Mouse (Mus musculus) 416B (cell line): ENCODE measurements around the gene Btbd11.

Source experiments
- DNase-seq: peaks from one replicate; pipeline ENCODE4 v3.0.0; 2011; ENCODE audit warnings: low read depth

Btbd11 gene

DNA sequence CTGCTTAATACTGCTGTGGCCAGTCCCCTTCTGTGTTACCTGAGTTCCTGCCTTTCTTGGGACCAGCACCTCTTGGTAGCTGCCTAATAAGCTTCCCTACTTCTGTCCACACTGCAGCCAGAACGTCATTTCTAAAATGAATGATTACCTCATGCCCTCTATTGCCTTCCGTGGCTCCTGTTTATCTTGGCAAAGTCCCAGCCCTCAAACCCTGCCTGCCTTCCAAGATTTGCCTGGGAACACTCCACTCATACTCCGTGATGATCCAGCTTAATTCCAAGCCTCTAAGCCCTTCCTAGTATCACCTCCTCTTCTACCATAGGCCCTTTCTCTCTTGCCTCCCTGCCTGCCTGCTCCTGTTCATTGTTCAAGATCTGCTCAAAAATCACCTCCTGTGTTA, 94.5 kb downstream of the Btbd11 start:
- DNase-seq: no peak

GRCm38 (mm10) chr10:85482064-85482473, 95.5 kb downstream of the Btbd11 start:
- DNase-seq: no peak

DNA sequence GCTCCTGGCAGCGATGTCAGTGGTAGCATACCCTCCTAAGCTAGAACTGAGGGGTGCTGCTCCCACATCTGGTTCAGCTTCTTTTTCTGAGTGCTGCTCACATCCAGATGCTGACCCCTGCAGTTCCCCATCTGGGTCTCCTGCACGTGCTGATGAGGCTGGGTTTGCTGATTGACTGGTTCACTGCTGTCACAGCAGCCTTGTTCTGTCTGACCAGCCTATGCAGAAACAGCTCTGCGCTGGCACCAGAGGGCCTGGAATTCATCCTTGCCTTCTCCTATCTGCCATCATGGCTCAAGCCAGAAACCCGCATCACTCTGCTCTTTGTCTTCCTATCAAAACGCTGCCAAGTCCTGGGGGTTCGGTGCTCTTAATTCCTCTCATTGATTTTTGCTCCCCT, 95.9 kb downstream of the Btbd11 start:
- no peak for DNase-seq

GRCm38 (mm10) chr10:85486456-85486855, 99.8 kb downstream of the Btbd11 start:
- no peak for DNase-seq

DNA sequence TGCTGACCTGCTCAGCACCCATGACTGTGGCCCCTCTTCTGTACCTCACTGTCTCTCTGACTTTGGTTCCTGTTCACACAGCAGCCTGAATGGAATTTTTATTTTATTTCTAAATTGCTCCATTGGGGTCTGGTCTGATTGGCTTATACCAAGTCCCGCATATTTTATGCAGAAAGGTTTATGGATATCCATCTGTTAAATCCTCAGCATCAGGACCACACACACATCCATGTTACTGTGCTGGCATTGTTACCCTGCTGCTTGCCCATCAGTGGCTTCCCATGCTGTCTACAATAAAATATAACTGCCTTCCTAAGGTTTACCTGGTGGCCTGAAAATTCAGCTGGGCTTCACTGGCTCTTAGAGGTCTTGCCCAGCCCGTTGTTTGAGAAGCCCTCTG, 106.0 kb downstream of the Btbd11 start:
- no peak for DNase-seq

DNA sequence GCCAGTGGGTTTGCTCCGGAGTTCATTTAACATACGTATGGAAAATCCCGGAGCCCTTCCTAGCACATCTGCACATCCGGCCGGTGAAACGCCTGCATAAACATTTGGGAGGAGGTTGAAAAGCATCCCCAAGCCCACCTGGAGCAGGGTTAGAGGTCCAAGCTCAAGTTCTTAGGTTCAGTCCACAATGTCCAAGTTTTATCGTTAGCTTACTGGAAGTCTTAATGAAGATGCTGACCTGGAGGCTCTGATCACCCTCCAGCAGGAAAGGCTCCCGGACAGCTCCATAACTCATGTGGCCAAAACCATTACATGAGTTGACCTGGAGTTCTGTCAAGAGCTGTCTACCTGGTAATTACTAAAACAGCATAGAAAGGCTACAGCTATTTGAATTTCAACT, 109.7 kb downstream of the Btbd11 start:
- DNase-seq: no peak

DNA sequence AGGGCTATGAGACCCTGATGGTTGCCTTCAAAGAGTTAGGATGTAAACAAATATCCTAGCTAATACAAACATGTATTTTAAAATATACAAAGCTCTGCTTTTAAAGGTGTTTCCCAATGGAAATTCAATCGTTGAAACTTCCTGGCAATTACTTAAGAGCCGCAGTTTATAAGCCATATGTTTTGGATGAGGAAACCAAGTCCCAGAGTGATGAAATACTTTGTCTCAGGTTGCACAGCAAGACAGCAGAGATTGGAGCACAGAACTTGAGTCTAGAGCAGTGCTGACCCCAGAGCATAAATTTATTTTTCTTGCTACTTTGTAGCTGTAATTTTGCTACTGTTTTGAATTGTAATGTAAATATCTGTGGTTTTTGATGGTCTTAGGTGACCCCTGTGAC, 110.4 kb downstream of the Btbd11 start:
- no peak for DNase-seq

DNA sequence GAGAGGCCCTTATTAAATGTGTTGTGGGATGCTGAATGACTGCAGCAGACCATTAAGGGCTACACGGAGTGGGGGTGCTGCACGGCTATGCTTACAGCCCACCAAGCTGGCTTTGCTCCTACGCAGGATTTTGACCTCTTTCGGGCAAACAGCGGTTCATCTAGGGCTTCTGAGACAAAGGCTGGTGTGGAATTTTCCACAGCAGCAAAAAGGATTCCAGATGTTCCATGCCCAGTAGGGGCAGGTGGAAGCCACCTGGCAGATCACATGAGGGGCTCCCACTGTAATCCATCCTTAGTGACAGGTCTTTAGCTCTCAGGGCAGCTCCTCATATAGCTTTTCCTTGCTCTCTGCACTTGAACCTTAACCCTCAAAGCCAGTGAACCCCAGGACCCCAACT, 111.3 kb downstream of the Btbd11 start:
- no peak for DNase-seq

- DNase-seq: no peak
Observed at GRCm38 (mm10) chr10:85500573-85501155, 114.0 kb downstream of the Btbd11 start.

DNA sequence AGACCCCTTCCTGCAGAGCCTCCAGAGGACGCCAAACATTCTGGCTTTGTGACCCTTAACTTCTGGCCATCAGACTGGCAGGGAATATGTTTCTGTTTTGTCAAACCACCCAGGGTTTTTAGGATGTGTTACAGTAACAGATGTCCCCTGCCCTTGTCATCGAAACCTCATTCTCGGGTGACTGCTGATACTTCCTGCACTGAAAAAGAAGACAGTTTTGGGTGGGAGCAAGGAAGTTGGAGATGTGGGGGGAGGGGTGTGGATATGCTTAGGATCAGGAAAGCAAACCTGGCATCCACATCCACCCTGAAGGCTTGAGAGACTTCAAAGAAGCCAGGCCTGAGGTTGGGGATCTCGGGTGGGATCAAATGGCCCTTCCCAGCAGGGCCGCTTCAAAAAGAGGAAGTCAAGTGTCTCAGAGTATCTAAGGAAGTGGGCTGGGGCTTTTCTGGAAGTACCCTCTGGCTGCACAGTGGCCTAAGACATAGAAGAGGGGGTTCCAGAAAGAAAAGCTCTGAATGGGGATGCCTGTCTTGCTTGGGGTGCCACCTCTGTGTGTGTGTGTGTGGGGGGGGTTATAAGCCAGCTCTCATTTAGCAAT, 115.5 kb downstream of the Btbd11 start:
- peak; percentile 44 for DNase-seq

DNA sequence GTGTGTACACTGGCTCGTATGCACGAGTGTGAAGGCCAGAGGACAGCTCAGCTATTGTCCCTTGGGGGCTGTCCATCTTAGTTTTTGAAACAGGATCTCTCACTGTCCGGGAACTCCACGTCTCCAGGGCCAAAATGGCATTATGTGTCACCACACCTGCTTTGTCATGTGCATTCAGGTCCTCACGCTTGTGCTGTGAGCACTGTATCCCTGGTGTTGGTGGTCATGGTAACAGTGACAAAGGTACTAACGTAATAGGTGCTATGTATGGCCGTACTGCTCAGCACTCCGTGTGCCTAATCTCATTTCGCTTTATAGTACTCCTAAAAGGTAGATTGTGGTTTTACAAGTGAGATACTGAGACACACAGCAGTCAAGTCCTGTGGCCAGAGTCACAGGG, 116.0 kb downstream of the Btbd11 start:
- DNase-seq: no peak

DNA sequence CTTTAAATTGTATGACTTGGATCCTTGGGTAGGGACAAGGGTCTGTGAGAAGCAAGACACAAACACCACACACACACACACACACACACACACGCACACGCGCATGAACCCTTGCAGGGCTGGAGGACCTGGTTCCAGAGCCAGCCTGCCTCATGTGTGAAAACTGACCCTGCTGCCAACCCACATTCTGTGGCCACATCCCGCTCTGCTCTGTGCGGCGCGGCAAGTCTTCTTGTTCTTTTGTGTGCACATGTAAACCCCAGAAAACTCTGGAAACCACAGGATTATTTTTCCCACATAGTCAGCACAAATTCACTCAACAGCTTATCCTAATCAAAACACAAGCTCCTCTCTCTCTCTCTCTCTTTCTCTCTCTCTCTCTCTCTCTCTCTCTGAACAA, 116.8 kb downstream of the Btbd11 start:
- peak; percentile 7 for DNase-seq

- DNase-seq: no peak
Observed at GRCm38 (mm10) chr10:85507270-85508050, 120.8 kb downstream of the Btbd11 start.

DNA sequence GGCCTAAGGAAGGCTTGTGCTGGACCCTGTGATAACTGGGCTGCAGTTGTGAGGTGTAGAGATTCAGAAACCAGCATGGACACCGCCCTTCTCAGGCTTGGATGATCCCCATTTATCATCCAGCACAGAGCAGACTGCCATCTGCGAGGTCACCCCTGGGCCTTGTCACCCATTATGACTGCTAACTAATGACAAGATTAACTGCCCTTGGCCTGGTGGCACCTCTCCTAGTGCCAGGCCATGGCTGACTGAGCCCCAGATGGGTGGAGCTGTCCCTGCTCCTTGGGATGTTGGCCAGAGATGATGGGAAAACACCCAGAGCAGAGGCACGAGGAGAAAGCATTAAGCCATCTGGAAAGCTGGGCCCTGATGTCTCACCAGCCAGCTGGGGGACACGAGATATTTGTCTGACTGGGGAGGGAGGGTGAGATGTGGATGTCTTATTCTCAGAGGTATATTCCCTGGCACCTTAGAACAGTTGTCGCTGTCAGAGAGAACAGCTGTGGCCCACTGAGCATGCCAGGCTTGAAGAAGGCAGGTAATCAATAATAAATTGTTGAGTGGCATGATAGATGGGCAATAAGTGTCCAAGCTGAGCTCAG, 121.7 kb downstream of the Btbd11 start:
- no peak for DNase-seq

GRCm38 (mm10) chr10:85509000-85509399, 122.4 kb downstream of the Btbd11 start:
- no peak for DNase-seq

DNA sequence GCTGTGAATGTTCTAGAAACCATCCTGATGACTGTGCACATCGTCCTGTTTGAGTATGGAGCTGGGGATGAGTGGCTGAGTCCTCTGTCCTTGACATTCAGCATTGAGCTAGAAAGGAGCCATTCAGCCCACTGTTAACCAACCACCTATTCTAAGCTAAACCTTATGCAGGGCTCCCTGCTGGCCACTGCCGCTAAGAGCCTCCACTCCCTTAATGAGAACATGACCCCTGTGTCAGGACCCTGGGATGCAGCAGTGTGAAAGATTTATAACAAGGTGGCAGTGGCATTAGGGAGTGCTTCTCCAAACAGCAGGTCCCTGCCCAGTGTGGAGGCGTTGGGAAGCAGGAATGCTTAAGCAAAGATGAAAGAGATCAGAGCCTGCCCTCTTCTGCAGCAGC, 123.7 kb downstream of the Btbd11 start:
- DNase-seq: no peak

DNA sequence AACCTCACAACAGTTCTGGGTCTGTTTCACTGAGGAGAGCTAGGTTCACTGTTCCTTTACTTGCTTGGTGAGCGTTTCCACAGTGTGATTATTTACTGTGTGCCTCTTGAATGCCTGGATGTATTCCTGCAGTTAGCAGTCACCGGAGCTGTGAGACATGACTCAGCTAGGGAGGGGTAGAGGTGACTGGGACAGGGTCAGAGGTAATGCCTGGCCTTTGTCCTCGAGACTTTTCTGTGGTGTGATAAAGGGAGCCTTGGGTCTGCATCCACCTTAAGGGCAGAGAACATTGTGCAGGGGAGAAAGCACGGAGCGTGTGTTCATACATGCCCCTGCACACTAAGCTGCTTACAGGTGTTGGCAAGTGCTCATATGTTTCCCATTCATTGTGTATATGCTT, 126.2 kb downstream of the Btbd11 start:
- no peak for DNase-seq

DNA sequence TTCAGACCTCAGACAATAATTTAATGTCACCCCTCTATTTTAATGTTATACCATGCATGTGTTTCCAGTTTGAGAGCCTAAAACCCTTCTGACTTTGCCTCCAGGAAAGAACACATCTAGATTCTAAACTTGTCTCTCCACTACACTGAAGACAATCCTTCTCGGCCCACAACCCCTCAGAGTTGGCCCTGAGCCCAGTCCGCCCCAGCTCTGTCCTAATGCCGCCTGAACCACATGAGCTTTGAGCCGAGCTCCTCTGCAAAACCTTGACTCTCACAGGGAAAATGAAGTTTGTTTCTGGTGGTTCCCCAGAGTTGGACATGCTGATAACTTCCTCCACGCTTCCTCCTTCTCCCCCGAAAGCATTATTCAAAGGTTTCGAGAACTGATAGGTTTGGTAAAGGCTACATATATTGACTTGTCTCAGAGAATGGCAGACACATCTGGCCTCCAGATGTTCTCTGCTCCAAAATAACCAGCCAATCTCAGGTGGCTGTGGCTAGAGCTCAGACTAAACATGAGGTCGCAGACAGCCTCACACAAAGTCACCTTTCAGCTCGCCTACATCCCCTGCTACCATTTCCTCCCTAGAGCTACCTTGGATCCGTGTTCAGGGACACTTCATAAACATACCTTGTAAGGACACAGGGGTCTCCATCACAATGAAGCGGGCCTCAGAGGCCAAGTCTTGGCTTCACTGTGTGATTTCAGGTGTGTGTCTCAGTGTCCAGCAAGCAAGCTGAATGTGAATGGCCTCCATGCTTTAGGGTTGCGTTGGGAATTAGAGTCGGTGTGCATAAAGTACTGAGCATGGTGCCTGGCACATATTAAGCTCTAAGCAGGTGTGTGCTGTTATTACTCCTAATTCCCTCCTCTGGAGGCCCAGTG, 130.9 kb downstream of the Btbd11 start:
- DNase-seq: no peak

DNA sequence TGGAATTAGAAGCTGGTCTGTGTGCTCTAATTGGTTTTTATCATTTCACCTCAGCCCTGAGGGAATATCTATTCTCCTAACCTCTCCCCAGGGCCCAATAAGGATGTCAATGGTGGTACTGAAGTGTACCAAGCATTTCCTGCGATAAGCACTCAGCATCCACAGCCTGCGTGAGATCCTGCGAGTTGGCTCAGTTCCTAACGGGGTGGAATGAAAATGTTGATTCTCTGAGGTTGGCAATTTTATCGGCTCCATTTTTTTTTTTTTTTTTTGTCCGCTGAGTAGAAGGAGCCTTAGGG, 131.4 kb downstream of the Btbd11 start:
- no peak for DNase-seq

- DNase-seq: no peak
Observed at GRCm38 (mm10) chr10:85522220-85522760, 135.7 kb downstream of the Btbd11 start.

DNA sequence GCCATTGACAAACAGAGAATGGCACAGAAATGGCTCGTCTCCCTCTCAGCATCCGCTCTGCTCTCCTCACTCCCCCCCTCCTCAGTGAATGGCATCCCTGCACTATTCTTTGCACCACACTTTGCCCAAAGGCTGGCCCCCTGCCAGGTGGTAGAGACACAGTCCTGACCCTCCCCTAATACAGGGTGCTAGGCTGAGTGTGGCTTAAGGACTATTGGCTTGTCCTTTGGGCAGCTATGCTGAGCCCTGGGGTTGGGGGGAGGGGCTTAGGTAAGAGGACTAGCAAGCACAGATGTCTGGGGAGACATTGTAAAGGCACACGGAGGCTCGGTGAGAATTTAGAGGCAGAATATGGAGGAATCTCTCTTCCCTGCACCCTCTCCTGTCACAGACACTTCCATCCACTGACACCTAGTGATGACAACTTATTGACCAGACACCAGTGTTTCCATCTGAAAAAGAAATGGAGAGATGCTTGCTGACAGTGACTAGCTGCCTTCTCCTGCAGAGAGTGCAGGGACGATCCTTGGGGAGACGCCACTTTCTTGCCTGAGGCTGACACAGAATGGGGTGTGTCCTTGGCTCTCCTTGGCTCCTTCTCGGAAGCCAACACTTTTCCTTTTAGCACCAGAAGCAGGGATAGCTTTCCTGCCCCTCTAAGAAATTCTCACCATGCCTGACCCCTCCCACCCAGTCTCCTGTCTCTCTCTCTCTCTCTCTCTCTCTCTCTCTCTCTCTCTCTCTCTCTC, 138.8 kb downstream of the Btbd11 start:
- no peak for DNase-seq
